Mouse (Mus musculus): ENCODE results near the gene Errfi1.

- TF ChIP-seq CTCF (IDR thresholded peaks at IDR 0.05; ENCODE audit: low read depth) (no peak), EP300 (optimal IDR thresholded peaks at IDR 0.05) (no peak)
Observed at GRCm38 (mm10) chr4:150843181-150843580, 10.5 kb upstream of the Errfi1 start.

Data from stomach, postnatal 0 days (tissue).